Mouse (Mus musculus) Patski (cell line): ENCODE results near the gene Tcf19. TPM values are rescaled to one million over a fixed set of nuclear protein-coding genes. Genes with fewer than 3 reads are reported as not detected.
"Not testable (repeated sequence)": the region's sequence is repeated elsewhere in the genome, so short reads cannot be mapped to it uniquely, and the experiment has no call there.

Source experiments
- ATAC-seq: fragments of 100-300 bp; one replicate; pipeline ENCODE4 v1.8.0; 2021
- CTCF ChIA-PET: fragments of 350-600 bp; sonication (Branson Sonifier 250); formaldehyde crosslinking; loops from one replicate; lab custom pipeline; 2022; ENCODE audit warnings: inconsistent platforms; lab: Charles Lee
- POLR2A ChIA-PET: fragments of 350-600 bp; sonication (Branson Sonifier 250); formaldehyde crosslinking; loops from one replicate; lab custom pipeline; 2022; ENCODE audit warnings: antibody characterized with exemption, inconsistent platforms; lab: Charles Lee
- DNase-seq: peaks from one replicate; pipeline ENCODE4 v3.0.0-alpha.2; 2011; ENCODE audit warnings: low read depth, low spot score
- H3K27me3 ChIP-seq: fragments of 371-371 bp; one replicate; pipeline ENCODE4 v1.5.1; 2021
- CTCF ChIP-seq: fragments of 100-300 bp; IDR thresholded peaks from one replicate; pipeline ENCODE4 v1.5.1; 2021
- in situ Hi-C: fragments of 300-500 bp; cut with MboI; formaldehyde crosslinking; loops from 3 replicates; pipeline ENCODE4 v1.11.1; 2018; ENCODE audit warnings: low pct_unique_long_range_greater_than_20kb, mixed read lengths
- polyA plus RNA-seq: library from polyadenylated mRNA; unstranded; gene quantifications from one replicate; pipeline ENCODE4 v1.2.3, GENCODE M21; 2021

The Tcf19 gene
- polyA plus RNA-seq, 1 experiment from 2014 or later = 35.9 TPM

- ChIA-PET CTCF (interaction anchor here (0.7 to 5.1 kb wide), 9 partner anchors 11 to 30 kb away, joined by 3 to 16 read pairs (median 4); no protein-coding TSS in a partner anchor), POLR2A (interaction anchor here (1.0 kb wide), 1 partner anchor 41 kb away, joined by 3 read pairs; no protein-coding TSS in a partner anchor)
- TF ChIP-seq CTCF = no peak
- no peaks in the 10 kb centered on the region for H3K27me3 ChIP-seq
- DNase-seq = no peak
- no peak for ATAC-seq
- in situ Hi-C loops = no loop called here
These were observed 3.6 kb downstream of the Tcf19 start for GRCm38 (mm10) chr17:35512916-35513626.

GRCm38 (mm10) chr17:35509284-35509683 lies 7.3 kb downstream of the Tcf19 start:
- in situ Hi-C loops = no loop called here
- CTCF ChIA-PET = no interaction called here
- DNase-seq = no peak

GRCm38 (mm10) chr17:35508279-35508678 lies 8.3 kb downstream of the Tcf19 start:
- in situ Hi-C loops, H3K27me3 ChIP-seq, ATAC-seq: not testable (repeated sequence)

More at GRCm38 (mm10) chr17:35509284-35509683, 7.3 kb downstream of the Tcf19 start:
- no peak for TF ChIP-seq CTCF
- ATAC-seq = no peak
- no peaks in the 10 kb centered on the region for H3K27me3 ChIP-seq
- POLR2A ChIA-PET = no interaction called here

GRCm38 (mm10) chr17:35507556-35508260 lies 8.9 kb downstream of the Tcf19 start:
- in situ Hi-C loops = no loop called here
- CTCF ChIA-PET = no interaction called here
- POLR2A ChIA-PET = no interaction called here
- DNase-seq = no peak
- TF ChIP-seq CTCF = no peak
- ATAC-seq = no peak
- no peaks in the 10 kb centered on the region for H3K27me3 ChIP-seq

More at GRCm38 (mm10) chr17:35508279-35508678, 8.3 kb downstream of the Tcf19 start:
- DNase-seq, POLR2A ChIA-PET, CTCF ChIA-PET: not testable (repeated sequence)

- no peaks in the 10 kb centered on the region for H3K27me3 ChIP-seq
- ATAC-seq = no peak
- in situ Hi-C loops = no loop called here
- ChIA-PET POLR2A (no interaction called here), CTCF (no interaction called here)
- no peak for DNase-seq
- TF ChIP-seq CTCF = no peak
These were observed 9.7 kb downstream of the Tcf19 start for GRCm38 (mm10) chr17:35506881-35507280.

- TF ChIP-seq CTCF = no peak
- DNase-seq (no peak), ATAC-seq (no peak)
- in situ Hi-C loops = no loop called here
- POLR2A ChIA-PET = no interaction called here
- CTCF ChIA-PET = no interaction called here
- H3K27me3 ChIP-seq = no peaks in the 10 kb centered on the region
These were observed 10.8 kb downstream of the Tcf19 start, which contains the start of gene Pou5f1 for GRCm38 (mm10) chr17:35505776-35506175. Gene Pou5f1, plus strand, starts transcription at chr17:35506018.

- no peak for ATAC-seq
- in situ Hi-C loops = no loop called here
- ChIA-PET POLR2A (no interaction called here), CTCF (no interaction called here)
- H3K27me3 ChIP-seq = no peaks in the 10 kb centered on the region
- TF ChIP-seq CTCF = no peak
- no peak for DNase-seq
These were observed 11.8 kb downstream of the Tcf19 start for GRCm38 (mm10) chr17:35504628-35505481.

GRCm38 (mm10) chr17:35503849-35504248 lies 12.8 kb downstream of the Tcf19 start:
- no peaks in the 10 kb centered on the region for H3K27me3 ChIP-seq
- TF ChIP-seq CTCF = no peak
- no peak for ATAC-seq
- in situ Hi-C loops = no loop called here
- no peak for DNase-seq
- POLR2A ChIA-PET = no interaction called here
- CTCF ChIA-PET = no interaction called here

- POLR2A ChIA-PET = no interaction called here
- CTCF ChIA-PET = no interaction called here
- no peak for TF ChIP-seq CTCF
- ATAC-seq = no peak
- no peaks in the 10 kb centered on the region for H3K27me3 ChIP-seq
- no peak for DNase-seq
- in situ Hi-C loops = no loop called here
These were observed 13.9 kb downstream of the Tcf19 start for GRCm38 (mm10) chr17:35502762-35503161.

GRCm38 (mm10) chr17:35502226-35502625 lies 14.4 kb downstream of the Tcf19 start:
- CTCF ChIA-PET = no interaction called here
- ATAC-seq (no peak), DNase-seq (no peak)
- POLR2A ChIA-PET = interaction anchor here (0.6 kb wide), 1 partner anchor 13 kb away, joined by 7 read pairs; no protein-coding TSS in a partner anchor
- no peaks in the 10 kb centered on the region for H3K27me3 ChIP-seq
- in situ Hi-C loops = no loop called here
- TF ChIP-seq CTCF = no peak
